Mouse (Mus musculus) kidney, adult 8-10 months (tissue): ENCODE data around the gene Cyp4a32.
"Not testable (repeated sequence)": the region's sequence is repeated elsewhere in the genome, so short reads cannot be mapped to it uniquely, and the experiment has no call there.

Source experiments
- DNase-seq, 2 experiments: peaks; one replicate each; pipeline ENCODE4 v3.0.0; 2022

The Cyp4a32 gene

DNA sequence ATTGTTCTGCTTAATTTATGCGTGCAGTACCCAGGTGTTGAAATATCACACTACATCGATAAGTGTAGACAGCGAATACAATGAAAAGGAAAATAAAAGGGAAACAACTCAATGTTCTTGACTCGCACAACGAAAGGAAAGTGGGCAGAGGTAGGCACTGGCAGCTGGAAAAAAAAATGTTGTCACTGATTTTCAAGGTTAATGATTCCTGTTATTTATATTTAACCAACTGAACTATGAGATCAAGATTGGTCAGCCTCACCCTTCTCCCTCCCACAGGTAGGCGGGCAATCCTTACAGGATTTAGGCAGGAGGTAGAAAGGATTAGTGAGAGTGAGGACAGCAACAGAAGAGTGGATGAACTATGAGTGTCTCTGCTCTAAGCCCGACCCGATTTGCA lies at the start of gene Cyp4a32:
Gene Cyp4a32 (plus strand): TSS at position 359 of the 400 bp plus-strand sequence.
- peak in 1 of 2 experiments; percentile 29 for DNase-seq

- DNase-seq: peak; percentile 58 to 71
Measured at GRCm38 (mm10) chr4:115552726-115553125, 48.0 kb upstream of the Cyp4a32 start.

- peak; percentile 8 to 81 for DNase-seq
Measured at GRCm38 (mm10) chr4:115555513-115555912, 45.3 kb upstream of the Cyp4a32 start.

DNA sequence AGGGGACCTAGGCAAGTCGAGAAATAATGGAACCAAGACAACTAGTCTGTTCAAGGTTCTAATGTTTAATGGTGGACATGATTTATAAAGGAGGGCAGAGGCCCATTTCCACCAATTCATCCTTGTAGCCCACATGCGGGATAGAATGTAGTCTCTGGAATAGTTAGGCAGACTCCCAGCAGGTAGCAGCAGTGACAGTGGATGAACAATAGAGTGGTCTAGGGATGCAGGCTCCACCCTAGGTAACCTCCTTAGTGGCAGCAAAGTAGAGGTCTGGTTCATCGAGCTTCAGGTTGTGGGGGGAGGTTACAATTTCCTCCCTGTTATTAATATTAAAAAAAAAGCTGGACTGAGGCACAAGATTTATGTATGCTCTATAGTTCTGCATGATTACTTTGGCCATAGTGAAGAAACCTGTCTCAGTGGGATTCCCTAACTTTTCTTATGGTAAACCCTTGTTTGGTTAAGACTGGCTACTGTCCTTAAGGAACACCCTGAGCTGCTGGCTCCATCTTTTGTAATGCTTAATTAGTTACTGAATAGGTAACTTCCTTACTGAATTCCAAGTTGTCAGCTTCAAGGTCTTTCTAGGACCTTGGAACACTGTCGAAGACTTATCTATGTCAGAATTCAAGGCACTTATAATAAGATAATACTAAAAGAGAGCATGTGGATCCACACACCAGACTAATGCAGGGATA lies 42.8 kb upstream of the Cyp4a32 start:
- peak; percentile 9 to 52 for DNase-seq

DNA sequence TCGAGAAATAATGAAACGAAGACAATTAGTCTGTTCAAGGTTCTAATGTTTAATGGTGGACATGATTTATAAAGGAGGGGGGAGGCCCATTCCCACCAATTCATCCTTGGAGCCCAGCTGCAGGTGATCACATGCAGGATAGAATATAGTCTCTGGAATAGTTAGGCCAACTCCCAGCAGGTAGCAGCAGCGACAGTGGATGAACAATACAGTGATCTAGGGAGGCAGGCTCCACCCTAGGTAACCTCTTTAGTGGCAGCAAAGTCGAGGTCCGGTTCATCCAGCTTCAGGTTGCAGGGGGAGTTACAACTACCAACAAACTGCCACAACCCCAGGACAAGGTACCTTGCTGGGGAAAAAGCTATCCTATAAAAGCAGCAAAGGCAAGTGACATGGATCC lies 39.5 kb upstream of the Cyp4a32 start:
- not testable (repeated sequence) for DNase-seq

- DNase-seq: peak; percentile 62 to 80
Measured at GRCm38 (mm10) chr4:115563401-115563800, 37.4 kb upstream of the Cyp4a32 start, which contains the start of gene Cyp4a31. TSS of gene Cyp4a31 (plus strand) at chr4:115563649.

GRCm38 (mm10) chr4:115564469-115565225 lies 36.1 kb upstream of the Cyp4a32 start:
- DNase-seq: not testable (repeated sequence)

DNA sequence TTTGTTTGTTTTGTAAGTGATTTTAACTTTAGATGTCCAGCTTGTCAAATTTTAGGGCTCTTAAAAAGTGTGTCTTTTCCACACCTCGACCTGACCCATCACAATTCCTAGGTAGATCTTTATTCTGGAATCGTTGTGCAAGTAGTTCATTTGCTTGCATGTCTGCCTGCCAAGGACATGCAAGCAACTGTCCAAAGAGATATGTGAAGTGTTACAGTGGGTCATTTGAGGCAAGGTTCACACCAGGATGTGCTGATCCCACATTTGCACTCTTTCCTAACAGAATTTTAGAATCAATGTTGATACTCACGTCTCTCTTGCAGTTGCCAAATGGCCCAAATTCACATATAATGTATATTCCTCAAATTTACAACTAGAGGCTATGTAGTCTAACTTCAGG lies 25.5 kb upstream of the Cyp4a32 start:
- DNase-seq: no peak

- no peak for DNase-seq
Measured at GRCm38 (mm10) chr4:115575776-115576175, 25.0 kb upstream of the Cyp4a32 start.

- no peak for DNase-seq
Measured at GRCm38 (mm10) chr4:115583036-115583435, 17.7 kb upstream of the Cyp4a32 start.

DNA sequence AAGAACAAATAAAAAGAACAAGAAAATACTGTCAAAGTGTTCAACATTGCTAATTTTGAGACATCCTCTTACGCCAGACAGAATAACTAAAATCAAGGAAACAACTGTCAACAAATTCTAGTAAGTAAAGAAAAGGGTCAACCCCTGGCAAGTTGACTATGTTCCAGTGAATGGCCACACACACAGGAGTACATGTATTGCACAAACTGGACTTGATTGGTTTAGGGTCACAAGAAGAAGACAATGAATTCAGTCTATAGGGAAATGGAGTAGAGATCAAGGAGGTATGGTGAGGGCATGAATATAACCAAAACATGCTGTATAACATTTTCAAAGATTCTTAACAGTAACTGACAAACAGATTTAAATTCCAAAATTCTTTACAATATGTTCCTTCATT lies 4.4 kb upstream of the Cyp4a32 start:
- DNase-seq: no peak

- no peak for DNase-seq
Measured at GRCm38 (mm10) chr4:115596824-115597336, 3.9 kb upstream of the Cyp4a32 start.

- no peak for DNase-seq
Measured at GRCm38 (mm10) chr4:115614005-115614404, 13.2 kb downstream of the Cyp4a32 start.

DNA sequence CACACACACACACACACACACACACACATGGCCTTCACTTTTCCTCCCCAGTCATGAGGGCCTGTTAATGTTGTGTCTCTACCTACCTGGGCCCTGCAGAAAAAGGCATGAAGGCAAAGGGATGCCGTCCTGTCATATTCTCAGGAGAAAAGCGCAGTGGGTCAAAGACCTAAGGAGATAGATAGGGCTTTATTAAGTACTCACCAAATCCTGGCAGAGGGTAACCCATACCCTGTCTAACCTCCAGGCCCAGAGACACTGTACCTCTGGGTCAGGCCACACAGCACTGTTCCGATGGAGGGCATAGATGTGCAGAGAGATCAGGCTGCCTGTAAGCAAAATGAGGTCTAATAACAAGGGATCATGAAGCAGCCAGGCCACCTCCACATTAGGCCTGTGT lies 24.8 kb downstream of the Cyp4a32 start:
- not testable (repeated sequence) for DNase-seq

DNA sequence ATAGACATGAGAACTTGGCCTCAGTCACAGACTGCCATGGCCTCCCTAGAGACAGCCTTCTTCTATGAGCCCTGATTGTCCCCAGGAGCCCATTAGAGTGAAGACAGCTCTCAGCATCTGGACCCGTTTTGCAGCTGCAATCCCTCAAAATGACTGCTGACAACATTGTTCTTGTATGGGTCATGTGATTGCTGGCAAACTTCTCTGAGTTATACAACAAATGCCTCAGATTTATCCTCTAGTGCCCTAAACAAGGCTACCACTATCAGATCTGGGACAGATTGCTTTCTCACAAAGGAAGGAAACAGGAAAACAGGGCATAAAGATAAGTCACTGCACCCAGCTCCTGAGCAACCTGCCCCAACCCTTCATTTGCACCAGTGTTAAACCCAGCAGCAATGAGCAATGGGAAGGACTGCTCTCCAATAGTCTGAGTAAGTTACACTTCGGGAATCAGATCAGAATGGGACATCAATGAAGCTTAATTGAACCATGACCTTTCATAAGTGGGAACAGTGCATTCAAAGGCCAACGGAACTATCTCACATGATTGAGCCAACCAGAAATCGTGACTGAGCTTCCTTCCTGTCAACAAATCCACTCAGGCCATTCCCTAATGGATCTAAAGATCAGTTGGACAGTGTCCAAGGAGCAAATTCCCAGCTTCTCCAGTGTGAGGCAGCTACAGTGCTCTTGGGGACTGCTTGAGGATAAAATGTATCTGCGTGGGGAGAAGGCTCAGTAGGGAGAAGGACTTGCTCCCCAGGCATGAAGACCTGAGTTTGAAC lies 42.4 kb downstream of the Cyp4a32 start:
- peak; percentile 82 to 93 for DNase-seq

DNA sequence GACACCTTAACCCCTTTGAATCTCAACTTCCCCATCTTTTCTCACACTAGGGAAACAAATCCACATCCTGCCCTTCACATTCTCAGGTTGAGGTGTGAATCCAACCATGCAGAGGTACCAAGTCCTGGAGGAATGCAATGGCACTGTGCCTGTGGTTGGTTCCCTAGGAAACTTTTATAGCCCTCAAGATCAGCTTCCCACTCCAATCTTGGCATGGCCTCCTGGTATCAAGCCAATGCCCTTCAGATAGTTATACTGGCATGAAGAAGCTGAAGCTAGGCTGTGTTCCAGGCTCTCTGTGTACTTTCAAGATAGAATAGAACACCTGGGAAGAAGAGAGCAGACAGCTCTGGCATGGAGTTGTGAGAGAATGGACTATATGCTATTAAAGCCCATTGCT lies 44.6 kb downstream of the Cyp4a32 start:
- DNase-seq: peak; percentile 89 to 91

GRCm38 (mm10) chr4:115647580-115647979 lies 46.8 kb downstream of the Cyp4a32 start, which contains the start of gene Cyp4b1:
TSS of gene Cyp4b1 (minus strand) at chr4:115647723.
- DNase-seq: peak; percentile 81 to 91

DNA sequence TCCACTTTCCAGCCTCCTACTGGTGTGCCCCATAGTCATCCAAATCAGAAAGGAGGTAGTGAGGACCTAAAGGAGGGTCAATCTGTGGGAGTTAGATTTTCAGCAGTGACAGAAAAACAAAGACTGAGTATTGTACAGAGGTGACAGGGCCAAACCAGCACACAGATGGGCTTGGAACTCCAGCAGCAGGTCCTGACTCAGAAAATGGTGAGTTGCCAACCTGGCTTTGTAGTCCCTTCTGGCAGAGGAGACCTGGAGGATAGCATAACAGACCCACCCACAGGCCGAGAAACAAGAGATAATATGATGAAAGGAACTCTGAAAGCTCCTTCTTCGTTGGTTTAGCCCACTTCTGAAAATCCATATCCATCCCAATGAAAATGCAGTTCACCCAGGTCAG lies 48.0 kb downstream of the Cyp4a32 start:
- DNase-seq: no peak

DNA sequence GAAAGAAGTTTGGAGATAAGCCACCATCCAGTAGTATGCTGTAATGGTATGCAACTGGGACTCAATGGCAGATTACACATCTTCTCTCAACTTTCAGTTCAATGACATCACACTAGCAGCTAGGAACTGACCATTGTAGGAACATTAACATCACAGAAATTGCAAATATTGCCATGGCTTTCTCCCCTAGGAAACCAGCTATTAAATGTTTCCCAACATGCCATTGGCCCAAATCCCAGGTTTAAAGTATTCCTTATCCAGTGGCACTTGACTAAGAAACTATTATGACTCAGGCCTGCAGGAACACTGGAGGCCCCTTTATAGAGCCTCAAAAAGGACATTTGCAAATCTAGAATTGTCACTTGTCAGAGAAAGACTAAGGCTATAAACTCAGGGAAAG lies 48.6 kb downstream of the Cyp4a32 start:
- DNase-seq: no peak

DNA sequence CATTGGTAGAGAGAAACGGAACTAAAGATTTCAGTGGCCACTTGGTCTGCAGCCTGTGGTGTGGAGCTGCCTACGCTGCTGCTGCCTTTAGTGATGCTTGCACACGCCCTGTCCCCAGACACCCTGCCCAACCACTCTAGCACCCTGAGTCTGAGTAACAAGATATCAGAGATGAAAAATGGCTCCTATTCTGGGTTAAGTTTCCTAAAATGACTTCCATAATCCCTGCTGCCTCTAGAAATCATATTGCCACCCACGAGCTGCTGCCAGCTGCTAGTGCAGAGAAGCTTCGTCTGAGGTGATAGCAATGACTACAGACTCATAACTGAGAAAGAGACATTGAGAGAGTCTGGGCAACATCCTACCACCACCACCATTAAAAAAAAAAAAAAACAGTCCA lies 50.1 kb downstream of the Cyp4a32 start:
- DNase-seq: no peak

DNA sequence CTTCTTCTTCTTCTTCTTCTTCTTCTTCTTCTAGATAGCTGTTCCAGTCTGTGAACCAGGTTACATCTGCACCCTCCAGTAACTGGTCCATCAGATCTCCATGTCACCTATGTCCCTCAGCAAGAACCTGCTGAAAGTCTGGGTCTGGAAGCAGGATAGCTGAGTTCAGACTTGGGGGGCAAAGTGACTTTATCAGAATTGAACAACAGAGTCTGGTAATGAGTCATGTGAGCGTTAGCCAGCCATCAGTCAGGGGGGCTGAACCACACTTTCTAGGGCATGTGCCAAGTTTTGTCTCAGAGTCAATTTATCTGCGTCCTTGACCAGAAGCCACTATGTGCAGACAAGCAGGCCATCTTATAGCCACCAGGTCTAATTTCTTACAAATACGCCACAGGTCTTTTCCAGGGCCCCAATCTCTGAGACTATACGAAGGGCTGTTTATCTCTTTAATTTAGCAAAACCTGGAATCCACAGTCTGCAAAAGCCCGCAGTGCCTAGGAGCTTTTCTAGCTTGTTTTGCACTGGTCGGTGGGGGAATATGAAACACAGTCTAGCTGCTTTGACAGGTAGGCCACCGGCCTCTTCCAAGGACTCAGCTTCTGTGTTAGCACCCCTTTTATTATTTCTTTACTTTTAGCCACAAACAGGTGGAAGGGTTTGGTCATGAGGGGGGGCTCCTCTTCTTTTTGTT lies 55.2 kb downstream of the Cyp4a32 start:
- DNase-seq: not testable (repeated sequence)

DNA sequence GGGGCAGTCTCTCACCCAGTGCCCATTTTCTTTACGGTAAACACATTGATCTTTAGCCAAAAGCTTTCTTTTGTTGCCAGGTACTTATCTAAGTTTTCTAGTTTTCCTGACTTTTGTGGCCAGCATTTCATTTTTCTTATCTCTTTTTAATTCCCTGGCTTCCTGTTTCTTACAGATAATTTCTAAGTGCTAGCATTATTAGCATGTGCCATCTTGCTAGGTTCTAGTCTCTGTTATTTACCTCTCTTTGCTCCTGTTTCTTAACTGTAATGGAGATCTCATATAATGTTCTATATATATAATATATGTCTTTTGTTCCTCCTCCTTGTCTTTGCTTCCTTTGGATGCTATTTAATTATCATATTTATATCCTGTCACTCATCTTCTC lies 55.8 kb downstream of the Cyp4a32 start:
- DNase-seq: not testable (repeated sequence)
